Mouse (Mus musculus) retina, postnatal 7 days (tissue): Measurements from ENCODE around the gene Jak3.

Experiments used
- DNase-seq: peaks from one replicate; pipeline ENCODE4 v3.0.0-alpha.2; 2012; ENCODE audit warnings: low read depth, low spot score

The Jak3 gene

GRCm38 (mm10) chr8:71665331-71666130 is 10.6 kb upstream of the Jak3 start:
- DNase-seq = peak; percentile 45

- no peak for DNase-seq
These were observed 9.2 kb upstream of the Jak3 start for GRCm38 (mm10) chr8:71666855-71667254.

DNA sequence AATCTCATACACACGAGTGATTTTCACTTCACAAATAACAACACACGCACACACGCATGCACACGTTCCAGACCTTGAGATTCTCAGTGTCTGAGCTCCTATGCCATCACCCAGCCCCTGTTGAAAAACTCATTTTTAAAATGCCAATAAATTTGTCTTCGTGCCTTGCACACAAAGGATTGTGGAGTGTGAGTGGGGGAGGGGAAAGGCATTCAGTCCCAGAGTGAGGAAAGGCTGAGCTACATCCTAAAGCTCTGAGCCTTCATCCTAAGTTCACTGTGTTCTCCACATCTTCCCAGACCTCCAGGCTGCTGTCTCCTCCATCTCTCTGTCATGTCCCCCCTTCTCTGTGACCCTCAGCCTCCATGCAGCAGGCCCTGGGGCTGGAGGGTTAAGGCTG is 8.8 kb upstream of the Jak3 start:
- no peak for DNase-seq

- no peak for DNase-seq
These were observed 7.7 kb upstream of the Jak3 start for GRCm38 (mm10) chr8:71668220-71668975.

GRCm38 (mm10) chr8:71670198-71670597 is 5.9 kb upstream of the Jak3 start:
- no peak for DNase-seq

- peak; percentile 74 for DNase-seq
These were observed 5.2 kb upstream of the Jak3 start for GRCm38 (mm10) chr8:71670621-71671548.

- peak; percentile 85 for DNase-seq
These were observed 4.5 kb upstream of the Jak3 start, which contains the start of gene Unc13a for GRCm38 (mm10) chr8:71671549-71671965. TSS of gene Unc13a (minus strand) at chr8:71671757.

- DNase-seq = no peak
These were observed 3.8 kb upstream of the Jak3 start for GRCm38 (mm10) chr8:71672168-71672735.

DNA sequence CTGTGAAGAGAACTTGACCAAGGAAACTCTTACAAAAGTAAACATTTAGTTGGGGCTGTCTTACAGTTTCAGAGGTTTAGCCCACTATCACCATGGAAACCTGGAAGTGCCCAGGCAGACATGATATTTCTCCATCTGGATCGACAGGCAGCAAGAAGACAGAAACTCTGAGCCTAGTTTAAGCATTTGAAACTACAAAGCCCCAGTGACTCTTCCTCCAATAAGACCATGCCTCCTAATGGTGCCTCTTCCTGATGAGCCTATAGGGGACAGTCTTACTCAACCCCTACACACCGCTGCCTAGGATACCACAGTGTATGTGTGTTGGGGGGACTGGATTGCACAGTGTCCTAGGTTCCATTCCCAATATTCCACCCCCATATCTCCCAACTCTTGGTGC is 2.0 kb upstream of the Jak3 start:
- DNase-seq = no peak

DNA sequence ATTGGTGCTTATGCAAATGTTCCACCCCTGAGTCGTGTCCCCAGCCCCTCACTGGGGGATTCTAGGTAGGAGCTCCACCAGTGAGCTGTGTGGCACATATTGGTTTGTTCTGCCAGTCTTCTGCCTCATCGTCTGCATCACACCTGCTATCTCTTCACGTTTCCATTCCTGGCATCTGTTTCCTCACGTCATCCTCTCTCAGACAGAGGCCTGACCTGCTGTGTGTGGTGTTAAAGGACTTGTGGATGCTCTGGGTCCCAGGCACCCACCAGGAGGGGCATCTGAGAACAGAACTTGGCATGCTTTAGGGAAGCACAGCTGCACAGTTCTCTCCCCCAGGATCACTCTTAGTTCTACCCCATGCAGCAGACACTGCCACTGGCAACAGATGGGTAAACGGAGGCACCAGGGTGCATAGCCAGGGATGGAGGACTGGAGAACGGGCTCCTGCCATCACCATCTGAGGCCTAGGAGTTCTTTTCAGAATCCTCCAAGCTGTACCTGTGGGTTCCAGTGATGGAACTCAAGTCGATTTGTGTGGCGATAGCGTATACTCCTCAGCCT is 558 bp upstream of the Jak3 start:
- DNase-seq = no peak

DNA sequence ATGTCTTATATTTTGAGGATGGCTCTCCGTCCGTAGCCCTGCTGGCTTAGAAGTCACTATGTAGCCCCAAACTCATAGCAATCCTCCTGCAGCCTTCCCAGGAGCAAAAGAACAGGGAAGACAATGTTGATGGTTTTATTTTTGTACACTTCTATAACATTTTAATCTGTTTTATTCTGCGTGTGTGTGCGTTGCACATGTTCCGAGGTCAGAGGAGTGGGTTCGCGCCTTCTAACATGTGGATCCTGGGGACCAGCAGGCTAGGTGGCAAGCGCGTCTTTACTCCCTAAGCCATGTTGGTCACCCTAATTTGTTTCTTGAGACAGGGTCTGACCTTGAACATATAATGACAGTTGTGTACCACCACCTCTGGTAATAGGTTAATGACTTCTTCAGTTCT is 707 bp downstream of the Jak3 start:
- no peak for DNase-seq

DNA sequence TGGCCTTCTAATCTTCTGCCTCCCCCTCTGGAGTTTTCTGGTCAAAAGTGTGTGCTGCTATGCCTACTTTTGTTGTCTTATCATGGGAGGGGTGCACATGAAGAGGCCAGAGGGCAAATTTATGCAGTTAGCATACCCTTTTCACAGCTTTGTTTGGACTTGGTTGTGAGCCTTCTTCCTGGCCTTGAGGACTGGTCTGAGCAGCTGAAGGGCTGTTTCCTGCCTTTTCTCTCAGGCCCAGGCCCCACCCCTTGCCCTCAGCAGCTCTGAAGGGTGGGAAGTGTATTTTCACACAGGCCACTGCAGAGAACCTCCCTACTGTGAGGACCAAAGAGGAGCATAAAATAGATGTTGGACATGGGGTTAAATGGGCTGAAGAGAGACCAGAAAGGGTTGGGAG is 1.5 kb downstream of the Jak3 start:
- no peak for DNase-seq

- DNase-seq = no peak
These were observed 2.1 kb downstream of the Jak3 start for GRCm38 (mm10) chr8:71678216-71678615.

DNA sequence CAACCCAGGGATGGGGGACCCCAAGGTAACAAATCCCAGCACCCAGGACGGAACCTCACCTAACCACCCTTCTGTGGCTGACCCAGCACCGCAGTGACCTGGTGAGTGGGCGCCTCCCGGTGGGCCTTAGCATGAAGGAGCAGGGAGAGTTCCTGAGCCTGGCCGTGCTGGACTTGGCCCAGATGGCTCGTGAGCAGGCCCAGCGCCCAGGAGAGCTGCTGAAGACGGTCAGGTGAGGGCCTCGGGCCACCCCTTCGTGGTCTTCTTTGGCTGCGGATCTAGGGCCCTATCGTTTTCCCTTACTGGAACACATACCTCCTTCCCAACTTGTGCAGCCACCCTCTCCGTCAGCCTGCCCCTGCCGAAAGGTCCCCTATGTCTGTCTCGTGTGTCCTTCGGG is 3.0 kb downstream of the Jak3 start:
- no peak for DNase-seq

- DNase-seq = no peak
These were observed 3.6 kb downstream of the Jak3 start for GRCm38 (mm10) chr8:71679550-71680168.

GRCm38 (mm10) chr8:71680471-71680870 is 4.4 kb downstream of the Jak3 start:
- no peak for DNase-seq

- no peak for DNase-seq
These were observed 5.3 kb downstream of the Jak3 start for GRCm38 (mm10) chr8:71681369-71681915.

- DNase-seq = no peak
These were observed 6.7 kb downstream of the Jak3 start for GRCm38 (mm10) chr8:71682832-71683231.

- no peak for DNase-seq
These were observed 8.6 kb downstream of the Jak3 start for GRCm38 (mm10) chr8:71684701-71685100.

DNA sequence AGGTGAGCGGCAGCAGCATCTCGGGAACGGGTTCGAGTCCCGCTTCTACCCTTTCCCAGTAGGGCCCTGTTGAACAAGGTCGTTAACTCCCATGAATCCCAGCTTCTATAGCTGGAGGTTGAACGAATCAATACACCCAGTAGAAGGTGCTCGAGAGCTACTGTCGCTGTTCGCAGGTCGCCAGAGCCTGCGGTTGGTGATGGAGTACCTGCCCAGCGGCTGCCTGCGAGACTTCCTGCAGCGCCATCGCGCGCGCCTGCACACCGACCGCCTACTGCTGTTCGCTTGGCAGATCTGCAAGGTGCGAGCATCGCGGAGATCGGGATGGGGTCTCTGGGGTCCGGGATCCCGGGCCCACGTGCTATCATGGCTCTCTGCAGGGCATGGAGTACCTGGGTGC is 9.5 kb downstream of the Jak3 start:
- no peak for DNase-seq
